Mouse (Mus musculus): ENCODE data around the gene Stard10. TPM values are rescaled to one million over a fixed set of nuclear protein-coding genes. Genes with fewer than 3 reads are reported as not detected.
A peak's percentile ranks its signal among the peaks of the same experiment; 100 is the strongest.

Stard10 gene
- polyA plus RNA-seq, 1 experiment from 2014 or later, result 74.1 TPM

DNA sequence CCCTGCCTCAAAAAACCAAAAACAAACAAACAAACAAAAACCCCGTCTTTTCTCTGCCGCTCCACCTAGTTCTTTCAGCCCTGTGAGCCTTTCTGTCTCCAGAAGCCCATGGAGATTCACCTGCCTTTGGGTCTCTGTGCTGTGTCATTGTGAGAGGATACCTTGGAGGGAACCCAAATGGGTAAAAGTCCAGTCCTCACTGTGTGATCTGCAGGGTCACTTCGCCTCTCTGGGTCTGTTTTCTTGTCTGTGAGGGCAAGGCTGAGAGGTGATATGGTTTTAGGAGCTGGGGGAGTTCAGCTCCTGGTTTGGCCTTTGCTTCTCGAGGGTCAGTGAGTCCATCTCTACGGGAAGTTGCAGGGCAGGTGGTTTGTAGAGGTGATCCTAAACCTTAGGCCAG lies 9.1 kb downstream of the Stard10 start:
- H3K9me3 ChIP-seq (replicated peaks; ENCODE audit: low read length), result no peaks in the 10 kb centered on the region
- no peaks in the 10 kb centered on the region for H3K27me3 ChIP-seq (ENCODE audit: insufficient read depth, low read length)
- no peak overlapping the region for H3K4me2 ChIP-seq (ENCODE audit: low read length)
- no peak for TF ChIP-seq CTCF (IDR thresholded peaks at IDR 0.05; ENCODE audit: low read depth)
- no peak overlapping the region for H3K27ac ChIP-seq
- 73% methylated on average over 5 of the region's 5 CpGs for WGBS
- no peak overlapping the region for H3K4me3 ChIP-seq (replicated peaks; ENCODE audit: low read depth, low read length)
- no peak overlapping the region for H3K9ac ChIP-seq (ENCODE audit: low read depth, low read length)
- no peak for DNase-seq (ENCODE audit: low spot score)
- H3K4me1 ChIP-seq (replicated peaks; ENCODE audit: insufficient read depth, low read length), result peaks cover 21% of the 10 kb centered on the region
- H3K36me3 ChIP-seq (ENCODE audit: insufficient read depth, low read length), result 0 out of 2 replicates have a peak, but pooled peaks cover 1% of the 10 kb centered on the region
- no peak for ATAC-seq (replicated peaks; ENCODE audit: low FRiP score, low read depth)

DNA sequence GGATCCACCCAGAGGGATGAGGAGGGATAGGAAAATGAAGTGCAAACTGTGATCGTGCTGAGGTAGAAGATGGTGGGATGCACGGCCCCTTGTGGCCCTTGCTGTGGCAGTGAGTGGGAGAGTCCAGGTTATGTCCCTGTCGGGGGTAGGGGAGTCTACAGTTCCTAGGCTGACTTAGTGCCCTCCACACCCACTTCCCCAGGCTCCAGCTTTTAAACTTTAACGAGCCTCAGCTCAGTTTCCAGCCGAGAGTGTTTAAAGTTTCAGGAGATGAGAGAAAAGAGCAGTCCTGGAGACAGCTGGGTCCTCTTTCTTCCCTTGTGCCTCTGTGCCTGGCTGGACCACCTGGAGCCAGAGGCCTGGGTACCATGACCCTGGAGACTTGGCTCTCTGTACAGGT lies 10.4 kb downstream of the Stard10 start:
- Histone ChIP-seq H3K4me3 (replicated peaks; ENCODE audit: low read depth, low read length) (no peak overlapping the region), H3K9me3 (replicated peaks; ENCODE audit: low read length) (no peaks in the 10 kb centered on the region), H3K9ac (ENCODE audit: low read depth, low read length) (no peak overlapping the region), H3K27ac (peak overlapping the region; percentile 36), H3K4me2 (ENCODE audit: low read length) (no peak overlapping the region), H3K4me1 (replicated peaks; ENCODE audit: insufficient read depth, low read length) (peaks cover 14% of the 10 kb centered on the region), H3K27me3 (ENCODE audit: insufficient read depth, low read length) (no peaks in the 10 kb centered on the region), H3K36me3 (ENCODE audit: insufficient read depth, low read length) (0 out of 2 replicates have a peak, but pooled peaks cover 3% of the 10 kb centered on the region)
- no peak for ATAC-seq (replicated peaks; ENCODE audit: low FRiP score, low read depth)
- DNase-seq (ENCODE audit: low spot score), result no peak
- TF ChIP-seq CTCF (IDR thresholded peaks at IDR 0.05; ENCODE audit: low read depth), result no peak
- 33% methylated on average over 5 of the region's 5 CpGs for WGBS

DNA sequence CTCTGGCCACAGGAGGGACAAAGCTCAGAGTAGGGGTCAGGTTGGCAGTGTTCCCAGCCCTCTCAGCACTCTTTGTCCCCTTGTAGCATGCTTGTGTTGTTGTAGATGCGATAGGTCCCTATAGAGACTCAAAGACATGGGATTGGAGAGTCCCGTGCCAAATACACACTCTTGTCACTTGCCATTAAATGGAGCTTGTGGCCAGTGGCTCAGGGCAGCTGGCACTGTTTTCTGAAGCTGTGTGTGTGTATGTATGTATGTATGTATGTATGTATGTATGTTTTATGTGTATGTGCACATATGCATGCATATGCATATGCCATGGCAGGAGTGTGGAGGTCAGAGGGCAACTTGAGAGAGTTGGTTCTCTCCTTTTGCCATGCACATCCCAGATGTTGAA lies 10.9 kb downstream of the Stard10 start:
- Histone ChIP-seq H3K4me3 (replicated peaks; ENCODE audit: low read depth, low read length) (no peak overlapping the region), H3K27ac (no peak overlapping the region), H3K36me3 (ENCODE audit: insufficient read depth, low read length) (0 out of 2 replicates have a peak, but pooled peaks cover 3% of the 10 kb centered on the region), H3K9ac (ENCODE audit: low read depth, low read length) (no peak overlapping the region), H3K27me3 (ENCODE audit: insufficient read depth, low read length) (no peaks in the 10 kb centered on the region), H3K9me3 (replicated peaks; ENCODE audit: low read length) (no peaks in the 10 kb centered on the region), H3K4me1 (replicated peaks; ENCODE audit: insufficient read depth, low read length) (peaks cover 10% of the 10 kb centered on the region; the same call in 1 of the 2 replicates), H3K4me2 (ENCODE audit: low read length) (no peak overlapping the region)
- DNase-seq (ENCODE audit: low spot score) (no peak), ATAC-seq (replicated peaks; ENCODE audit: low FRiP score, low read depth) (no peak)
- 84% methylated on average over 2 of the region's 2 CpGs for WGBS
- TF ChIP-seq CTCF (IDR thresholded peaks at IDR 0.05; ENCODE audit: low read depth), result no peak

DNA sequence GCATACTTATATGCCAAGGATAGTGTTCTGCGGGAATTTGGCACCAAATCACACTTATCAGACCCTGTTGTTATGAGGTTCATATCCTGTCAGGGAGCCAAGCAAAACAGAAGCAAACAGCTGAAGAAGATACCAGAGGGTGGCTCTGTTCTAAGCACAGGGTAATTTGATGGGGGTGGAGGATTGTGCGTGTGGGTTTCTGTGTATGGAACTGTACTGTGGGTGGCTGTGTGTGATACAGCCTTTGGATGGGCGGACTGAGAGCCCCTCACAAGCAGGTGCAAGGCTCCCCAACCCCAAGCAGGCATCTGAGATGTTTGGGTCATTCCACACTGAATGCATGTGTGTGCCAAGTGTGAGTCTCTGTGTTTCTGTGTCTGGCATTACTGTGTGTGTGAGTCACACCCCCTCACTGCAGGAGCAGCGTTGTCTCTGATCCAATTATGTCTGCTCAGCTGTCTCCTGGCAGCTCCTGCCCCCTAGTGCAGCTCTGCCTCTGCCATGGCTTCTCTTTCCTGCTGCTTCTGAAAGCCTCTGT lies 11.8 kb downstream of the Stard10 start:
- WGBS, result 56% methylated on average over 4 of the region's 4 CpGs
- peak; percentile 21; the same call in 1 of the 2 replicates for TF ChIP-seq CTCF (IDR thresholded peaks at IDR 0.05; ENCODE audit: low read depth)
- H3K4me2 ChIP-seq (ENCODE audit: low read length), result no peak overlapping the region
- H3K36me3 ChIP-seq (ENCODE audit: insufficient read depth, low read length), result 0 out of 2 replicates have a peak, but pooled peaks cover 3% of the 10 kb centered on the region
- H3K9me3 ChIP-seq (replicated peaks; ENCODE audit: low read length), result no peaks in the 10 kb centered on the region
- H3K4me1 ChIP-seq (replicated peaks; ENCODE audit: insufficient read depth, low read length), result peaks cover 6% of the 10 kb centered on the region; the same call in 1 of the 2 replicates
- DNase-seq (ENCODE audit: low spot score) (no peak), ATAC-seq (replicated peaks; ENCODE audit: low FRiP score, low read depth) (no peak)
- H3K4me3 ChIP-seq (replicated peaks; ENCODE audit: low read depth, low read length), result no peak overlapping the region
- no peak overlapping the region for H3K9ac ChIP-seq (ENCODE audit: low read depth, low read length)
- H3K27me3 ChIP-seq (ENCODE audit: insufficient read depth, low read length), result no peaks in the 10 kb centered on the region
- no peak overlapping the region for H3K27ac ChIP-seq

DNA sequence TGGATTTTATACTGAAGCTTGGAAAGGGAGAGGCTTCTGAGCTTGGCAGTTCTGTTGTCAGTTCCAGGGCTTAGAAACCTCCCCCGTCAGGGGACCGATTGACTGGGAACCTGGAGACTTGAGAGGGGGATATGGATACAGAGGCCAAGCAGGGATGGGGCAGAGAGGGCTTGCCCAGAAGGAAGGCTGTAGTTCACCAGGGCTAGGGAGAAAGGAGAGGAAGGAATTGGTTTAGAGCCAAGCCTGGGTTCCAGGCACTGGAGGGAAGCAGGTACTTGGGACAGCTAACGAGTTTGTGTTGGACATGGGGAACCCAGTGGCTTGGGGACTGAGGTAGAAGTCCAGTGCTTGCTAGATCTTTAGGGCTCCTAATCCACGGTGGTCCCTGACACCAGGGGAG lies 12.7 kb downstream of the Stard10 start:
- Histone ChIP-seq H3K36me3 (ENCODE audit: insufficient read depth, low read length) (0 out of 2 replicates have a peak, but pooled peaks cover 3% of the 10 kb centered on the region), H3K9ac (ENCODE audit: low read depth, low read length) (no peak overlapping the region), H3K4me3 (replicated peaks; ENCODE audit: low read depth, low read length) (no peak overlapping the region), H3K27ac (no peak overlapping the region), H3K9me3 (replicated peaks; ENCODE audit: low read length) (no peaks in the 10 kb centered on the region), H3K27me3 (ENCODE audit: insufficient read depth, low read length) (no peaks in the 10 kb centered on the region), H3K4me1 (replicated peaks; ENCODE audit: insufficient read depth, low read length) (no peaks in the 10 kb centered on the region; the same call in 1 of the 2 replicates), H3K4me2 (ENCODE audit: low read length) (no peak overlapping the region)
- WGBS, result 63% methylated on average over 4 of the region's 4 CpGs
- TF ChIP-seq CTCF (IDR thresholded peaks at IDR 0.05; ENCODE audit: low read depth), result no peak
- ATAC-seq (replicated peaks; ENCODE audit: low FRiP score, low read depth) (no peak), DNase-seq (ENCODE audit: low spot score) (no peak)

DNA sequence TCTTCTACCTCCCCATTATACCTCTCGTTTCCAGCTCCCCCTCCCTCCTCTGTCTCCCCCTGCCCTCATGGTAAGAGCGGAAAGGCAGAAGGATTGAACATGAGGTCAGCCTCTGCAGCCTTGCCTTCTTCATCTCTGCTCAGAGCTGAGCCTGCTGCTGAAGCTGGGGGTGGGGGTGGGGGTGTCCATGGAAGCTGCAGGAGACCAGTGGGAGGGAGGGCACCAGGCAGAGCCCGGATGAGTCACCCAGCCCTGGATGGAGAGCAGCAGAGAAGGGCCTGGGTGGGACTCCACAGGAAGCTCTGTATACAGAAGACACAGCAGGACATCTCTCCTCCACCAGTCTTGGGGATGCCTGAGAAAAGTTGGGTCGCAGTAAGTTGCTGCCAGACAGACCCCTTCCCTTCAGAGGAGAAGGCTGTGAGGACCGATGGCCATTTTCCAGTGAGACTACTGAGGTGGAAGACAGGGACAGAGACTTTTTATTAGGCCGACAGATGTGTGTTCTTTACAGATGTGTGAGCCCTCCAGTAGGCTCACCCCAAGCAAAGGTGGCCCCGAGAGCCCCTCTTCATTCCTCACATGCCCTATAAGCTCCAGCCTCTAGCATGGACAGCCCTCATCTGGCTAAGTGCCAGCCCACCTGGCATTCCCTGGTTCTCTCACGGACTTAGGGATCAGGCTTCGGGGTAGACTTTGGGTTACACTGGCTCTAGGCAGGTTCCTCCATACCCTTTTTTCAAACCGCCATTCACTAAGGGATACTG lies 13.4 kb downstream of the Stard10 start:
- no peak for TF ChIP-seq CTCF (IDR thresholded peaks at IDR 0.05; ENCODE audit: low read depth)
- ATAC-seq (replicated peaks; ENCODE audit: low FRiP score, low read depth), result no peak
- H3K9me3 ChIP-seq (replicated peaks; ENCODE audit: low read length), result no peaks in the 10 kb centered on the region
- no peaks in the 10 kb centered on the region for H3K27me3 ChIP-seq (ENCODE audit: insufficient read depth, low read length)
- no peak overlapping the region for H3K27ac ChIP-seq
- H3K4me2 ChIP-seq (ENCODE audit: low read length), result no peak overlapping the region
- 67% methylated on average over 10 of the region's 10 CpGs for WGBS
- no peaks in the 10 kb centered on the region; the same call in 1 of the 2 replicates for H3K4me1 ChIP-seq (replicated peaks; ENCODE audit: insufficient read depth, low read length)
- 0 out of 2 replicates have a peak, but pooled peaks cover 3% of the 10 kb centered on the region for H3K36me3 ChIP-seq (ENCODE audit: insufficient read depth, low read length)
- H3K4me3 ChIP-seq (replicated peaks; ENCODE audit: low read depth, low read length), result no peak overlapping the region
- DNase-seq (ENCODE audit: low spot score), result no peak
- no peak overlapping the region for H3K9ac ChIP-seq (ENCODE audit: low read depth, low read length)
